Mouse (Mus musculus): ENCODE data around the gene Mcrs1.

- TF ChIP-seq CTCF (IDR thresholded peaks at IDR 0.05; ENCODE audit: low read depth) = no peak
- TF ChIP-seq EP300 (IDR thresholded peaks at IDR 0.05; ENCODE audit: low read depth) = no peak
These were observed 28.8 kb downstream of the Mcrs1 start for GRCm38 (mm10) chr15:99222794-99223584.

Data from liver, postnatal 0 days (tissue).